Mouse (Mus musculus): ENCODE data around the gene Syncrip. TPM values are rescaled to one million over a fixed set of nuclear protein-coding genes. Genes with fewer than 3 reads are reported as not detected.
"Not testable (repeated sequence)": the region's sequence is repeated elsewhere in the genome, so short reads cannot be mapped to it uniquely, and the experiment has no call there.

Gene Syncrip
- total RNA-seq, 4 experiments from 2014 or later: 57.7 to 79.2 (median 71.1) TPM

DNA sequence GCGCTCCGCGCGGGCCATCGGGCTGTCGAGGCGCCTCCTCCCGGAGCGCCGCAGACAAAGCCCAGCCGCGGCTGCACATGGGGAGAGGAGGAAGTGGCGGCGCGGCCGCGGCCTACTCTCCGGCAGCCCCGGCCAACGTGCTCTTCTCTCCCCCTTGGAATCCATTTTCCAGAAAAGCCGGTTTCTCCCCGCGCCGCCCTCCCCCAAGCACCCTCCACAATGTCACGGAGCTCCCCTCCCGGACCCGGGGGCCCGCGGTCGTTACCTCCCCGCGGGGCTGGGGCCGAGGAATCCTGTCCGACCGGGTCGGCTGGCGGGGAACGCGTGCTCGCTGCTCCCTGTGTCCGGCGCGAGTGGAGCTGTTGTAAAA lies 598 bp downstream of the Syncrip start:
- peak; percentile 23 for DNase-seq

DNA sequence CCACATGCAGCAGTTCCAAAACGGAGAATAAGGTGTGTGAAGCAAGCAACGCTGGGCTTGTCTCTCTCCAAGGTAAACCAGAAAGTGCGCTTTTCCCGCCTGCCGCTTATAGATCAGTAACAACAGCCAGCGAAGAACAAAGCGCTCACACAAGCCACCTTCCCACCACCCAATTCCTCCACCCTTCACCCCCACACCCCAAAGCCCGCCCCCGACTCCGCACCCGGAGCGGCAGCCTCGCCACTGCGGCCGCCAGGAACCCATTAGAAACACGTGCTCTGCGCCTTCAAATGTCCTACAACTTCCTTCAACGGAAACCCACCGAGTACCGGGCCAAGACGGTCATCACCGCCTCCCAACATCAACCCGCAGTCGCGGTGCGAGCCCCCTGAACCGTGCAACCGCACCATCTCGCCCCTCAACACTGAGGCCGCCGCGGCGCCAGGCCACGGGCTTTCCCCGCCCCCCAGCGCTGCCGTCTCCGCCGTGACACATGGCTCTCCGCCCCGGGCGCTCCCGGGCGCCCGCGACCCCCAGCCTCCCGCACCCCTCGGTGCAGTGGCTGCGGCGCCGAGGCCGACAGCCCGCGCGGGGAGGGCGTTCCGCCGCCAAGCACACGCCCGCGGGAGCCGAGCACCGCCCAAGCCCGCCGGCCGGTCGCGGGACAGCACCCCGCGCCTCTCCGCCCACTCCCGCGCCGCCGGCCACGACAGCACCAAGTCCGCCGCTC lies 1.1 kb downstream of the Syncrip start:
- peak; percentile 30 for DNase-seq

DNA sequence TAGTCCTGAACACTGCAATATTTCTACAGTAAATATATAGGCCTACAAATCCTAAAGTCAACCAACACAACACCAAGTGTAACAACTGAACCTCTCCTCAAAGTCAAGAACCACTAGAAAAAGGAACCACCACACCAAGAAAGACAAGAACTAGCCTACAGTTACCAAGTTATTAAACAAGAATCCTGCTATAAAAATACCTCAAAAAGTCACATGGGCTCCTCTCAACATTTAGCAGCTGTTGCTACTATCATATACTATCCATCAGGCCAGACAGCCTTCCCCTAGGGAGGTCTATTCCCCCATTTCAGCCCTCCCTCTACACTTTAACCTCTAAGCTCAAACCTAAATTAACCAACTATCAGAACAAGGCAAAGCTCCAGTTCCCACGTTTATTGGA lies 2.3 kb downstream of the Syncrip start:
- no peak for DNase-seq

- no peak for DNase-seq
Measured at GRCm38 (mm10) chr9:88476138-88476537, 6.2 kb downstream of the Syncrip start.

DNA sequence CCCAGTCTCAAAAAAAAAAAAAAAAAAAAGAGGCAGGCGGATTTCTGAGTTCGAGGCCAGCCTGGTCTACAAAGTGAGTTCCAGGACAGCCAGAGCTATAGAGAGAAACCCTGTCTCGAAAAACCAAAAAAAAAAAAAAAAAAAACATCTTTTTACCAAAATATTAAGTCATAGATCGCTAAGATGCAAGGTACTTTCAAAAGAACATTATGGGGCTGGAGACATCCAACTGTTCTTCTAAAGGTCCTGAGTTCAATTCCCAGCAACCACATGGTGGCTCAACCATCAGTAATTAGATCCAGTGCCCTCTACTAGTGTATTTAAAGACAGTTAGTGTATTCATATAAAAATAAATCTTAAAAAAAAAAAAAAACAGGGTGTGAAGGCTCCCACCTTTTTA lies 21.4 kb downstream of the Syncrip start:
- DNase-seq: not testable (repeated sequence)

DNA sequence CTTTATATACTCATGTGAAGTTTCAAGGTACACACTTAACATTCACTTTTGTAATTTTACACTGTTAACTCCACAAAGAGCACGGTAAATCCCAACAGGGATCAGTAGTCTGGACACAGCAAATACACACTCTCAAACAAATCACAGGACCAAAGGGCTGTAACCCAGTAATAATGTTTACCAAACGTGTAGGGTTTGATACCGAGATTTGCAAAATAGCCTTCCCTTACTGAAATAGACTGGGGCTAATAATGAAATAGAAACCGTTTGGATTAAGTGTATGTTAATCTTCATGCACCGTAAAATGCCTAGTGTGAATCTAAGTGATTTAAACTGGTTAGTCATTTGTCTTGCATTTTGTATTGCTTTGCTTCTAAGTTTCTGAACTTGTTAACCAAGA lies 42.4 kb downstream of the Syncrip start:
- no peak for DNase-seq

DNA sequence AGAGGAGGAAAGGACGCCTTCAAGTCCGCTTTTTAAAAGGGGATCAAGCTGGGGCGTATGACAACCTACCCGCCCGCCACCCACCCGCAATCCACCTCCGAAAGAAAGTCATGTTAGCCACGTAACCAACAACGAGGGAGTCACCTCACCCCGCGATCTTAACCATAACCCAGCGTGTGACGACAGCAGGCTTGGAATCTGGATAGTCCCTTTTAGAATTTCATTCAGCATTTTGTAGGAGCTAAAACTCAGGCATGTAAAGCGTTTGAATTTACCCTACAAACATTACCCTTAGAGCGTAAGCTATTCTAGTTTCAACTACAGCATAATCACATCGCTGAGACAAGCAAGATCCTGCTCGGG lies 43.2 kb downstream of the Syncrip start:
- DNase-seq: no peak

DNA sequence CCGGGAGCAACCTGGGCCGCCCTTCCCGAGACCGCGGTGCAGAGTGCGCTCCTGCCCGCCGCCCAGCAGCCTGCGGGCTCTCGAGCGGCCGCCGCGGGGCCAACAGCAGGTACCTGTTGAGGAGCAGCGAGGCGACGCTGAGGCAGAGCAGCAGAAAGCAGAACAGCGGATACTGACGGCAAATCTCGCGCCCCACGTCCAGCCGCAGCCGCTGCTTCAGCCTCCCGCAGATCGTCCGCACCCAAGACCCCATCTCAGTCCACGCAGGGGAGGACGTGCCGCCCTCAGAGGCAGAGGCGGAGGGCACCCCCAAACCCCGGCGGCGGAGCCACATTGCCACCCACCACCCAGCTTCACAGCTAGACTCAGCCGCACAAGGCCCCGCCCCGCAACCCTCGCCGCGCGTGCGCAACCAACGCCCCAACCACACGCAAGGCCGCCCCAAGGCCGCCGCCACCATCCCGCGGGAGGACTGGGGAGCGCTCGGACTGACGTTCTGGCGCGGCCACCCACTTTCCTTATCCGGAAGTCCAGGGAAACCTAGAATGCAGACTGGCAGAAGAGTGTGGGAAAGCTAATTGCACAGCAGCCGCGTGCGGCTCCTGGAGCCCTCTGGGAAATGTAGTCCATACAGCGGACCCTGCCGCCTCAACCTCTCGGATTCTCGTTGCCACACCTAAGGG lies 43.7 kb downstream of the Syncrip start, which contains the start of gene Snx14:
Gene Snx14 (minus strand): TSS at position 404 of the 683 bp plus-strand sequence.
- peak; percentile 97 for DNase-seq

DNA sequence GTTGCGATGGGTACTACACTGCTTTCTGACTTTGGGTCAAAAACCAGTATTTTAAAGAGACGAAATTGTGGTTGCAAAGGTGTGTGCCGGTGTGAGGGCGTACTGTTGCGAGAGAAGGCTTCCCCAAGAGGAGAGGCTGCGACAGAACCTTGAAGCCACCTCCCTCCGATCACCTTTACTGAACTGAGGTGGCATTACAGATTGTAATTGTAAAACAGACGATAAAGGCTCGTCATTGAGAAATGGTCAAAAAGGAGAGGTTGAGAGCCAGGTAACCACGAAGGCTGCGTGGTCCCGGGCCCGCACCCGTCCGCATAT lies 44.2 kb downstream of the Syncrip start:
- no peak for DNase-seq

- no peak for DNase-seq
Measured at GRCm38 (mm10) chr9:88437342-88438236, 44.8 kb downstream of the Syncrip start.

DNA sequence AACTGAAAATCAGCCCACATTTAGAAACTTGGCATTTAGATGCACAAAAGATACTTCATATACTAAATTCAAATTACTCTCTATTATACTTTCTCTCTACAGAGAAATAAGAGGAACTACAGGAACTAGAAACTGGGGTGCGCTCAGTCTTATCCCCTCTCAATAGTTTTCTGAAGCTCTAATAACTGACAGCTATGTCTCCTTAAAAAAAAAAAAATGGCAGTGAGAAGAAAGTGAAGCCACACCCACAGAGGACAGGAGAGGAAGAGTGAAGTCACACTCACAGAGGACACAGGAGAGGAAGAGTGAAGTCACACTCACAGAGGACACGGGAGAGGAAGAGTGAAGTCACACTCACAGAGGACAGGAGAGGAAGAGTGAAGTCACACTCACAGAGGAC lies 58.0 kb downstream of the Syncrip start:
- no peak for DNase-seq

GRCm38 (mm10) chr9:88422428-88422827 lies 59.9 kb downstream of the Syncrip start:
- DNase-seq: no peak

- DNase-seq: no peak
Measured at GRCm38 (mm10) chr9:88416752-88417151, 65.6 kb downstream of the Syncrip start.

DNA sequence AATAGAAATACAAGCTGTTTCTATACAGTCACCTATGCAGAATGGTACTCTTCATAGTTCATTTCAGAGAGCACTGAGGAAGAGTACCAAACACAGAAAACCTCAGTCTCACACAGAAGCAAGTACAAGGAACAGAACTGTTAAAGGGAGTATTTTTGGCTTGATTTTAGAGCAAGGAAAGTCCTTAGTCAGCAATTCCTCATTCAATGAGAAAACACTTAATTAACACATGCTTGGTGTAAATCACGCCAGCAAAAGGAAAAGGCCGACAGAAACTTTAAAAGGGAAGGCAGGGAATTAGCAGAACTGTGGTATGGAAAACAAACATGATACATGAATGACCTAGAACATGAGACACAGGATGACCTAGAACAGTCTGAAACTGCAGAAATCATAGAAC lies 72.4 kb downstream of the Syncrip start:
- no peak for DNase-seq

- no peak for DNase-seq
Measured at GRCm38 (mm10) chr9:88404515-88404914, 77.9 kb downstream of the Syncrip start.

DNA sequence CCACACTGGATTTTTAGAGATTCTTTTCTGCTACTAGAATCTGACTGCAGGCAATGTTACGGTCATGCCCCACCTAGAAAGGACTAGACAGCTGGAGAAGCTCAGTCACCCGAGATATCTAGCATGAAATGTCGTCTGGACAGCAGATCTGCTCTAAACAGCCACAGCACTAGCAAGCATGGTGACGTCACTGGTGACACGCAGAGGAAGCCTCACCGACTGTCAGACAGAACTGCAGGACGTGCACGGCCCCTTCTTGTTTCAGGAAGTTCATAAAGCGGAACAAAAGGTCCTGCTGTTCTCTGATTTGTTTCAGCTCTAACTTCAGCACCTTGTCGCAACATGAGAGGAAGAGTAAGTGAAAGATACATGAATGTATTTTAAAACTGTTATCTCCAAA lies 78.3 kb downstream of the Syncrip start:
- no peak for DNase-seq

GRCm38 (mm10) chr9:88398461-88398860 lies 83.9 kb downstream of the Syncrip start:
- DNase-seq: no peak

Other genes starting within 250 kb of the Syncrip start
- gene Nt5e, start 155.4 kb downstream of the Syncrip start, total RNA-seq (2022): 10 to 100 TPM in 2 of 4 experiments, 1 to 10 TPM in 2; 5.7 to 13.6 (median 8.9) TPM
- gene Snx14, start 43.6 kb downstream of the Syncrip start, total RNA-seq (2022): 10 to 100 TPM; 59.6 to 64.5 (median 63.1) TPM
- gene Gm20537, start 26.0 kb downstream of the Syncrip start, total RNA-seq (2022): 1 to 10 TPM in 3 of 4 experiments, not detected in 1; 1.1 to 2.8 (median 1.1) TPM
- 10 to 100 TPM in 2 of 4 experiments, 1 to 10 TPM in 2; 7.3 to 17.2 (median 12.2) TPM for gene Zfp949, start 65.4 kb upstream of the Syncrip start, total RNA-seq (2022)
- 1 to 10 TPM in 1 of 4 experiments, under 1 TPM in 3; 0.15 to 1.2 (median 0.42) TPM for gene Trim43a, start 98.3 kb upstream of the Syncrip start, total RNA-seq (2022)
- gene Mthfsl, start 237.7 kb upstream of the Syncrip start, total RNA-seq (2022): 10 to 100 TPM; 38.5 to 48.2 (median 42.9) TPM
- 1 to 10 TPM in 3 of 4 experiments, under 1 TPM in 1; 0.95 to 3.3 (median 1.6) TPM for gene Bcl2a1d, start 249.3 kb upstream of the Syncrip start, total RNA-seq (2022)

Measured in adrenal gland, adult 8-10 months (tissue).